Mouse (Mus musculus): ENCODE data around the gene Bmper.
A peak's percentile ranks its signal among the peaks of the same experiment; 100 is the strongest.

GRCm38 (mm10) chr9:23297491-23298170 is 74.8 kb downstream of the Bmper start:
- TF ChIP-seq EP300 (IDR thresholded peaks at IDR 0.05; ENCODE audit: low read length) (no peak), CTCF (conservative IDR thresholded peaks at IDR 0.05 in 1 of 2, IDR thresholded peaks at IDR 0.05 in 1 of 2; ENCODE audit: low read depth in 2 of 2, low read length in 2 of 2) (peak in 1 of 2 experiments; percentile 26; a peak in 1 of 4 replicates), ZNF384 (IDR thresholded peaks at IDR 0.05; ENCODE audit: low read depth, low read length) (peak; percentile 86), MXI1 (IDR thresholded peaks at IDR 0.05; ENCODE audit: low read depth, low read length) (no peak), NELFE (IDR thresholded peaks at IDR 0.05; ENCODE audit: low read depth, low read length) (no peak), POLR2AphosphoS2 (IDR thresholded peaks at IDR 0.05; ENCODE audit: low read depth, low read length) (no peak), USF1 (IDR thresholded peaks at IDR 0.05; ENCODE audit: low read depth, low read length) (no peak), POLR2A (IDR thresholded peaks at IDR 0.05; ENCODE audit: low read depth, low read length) (no peak)
